Mouse (Mus musculus): ENCODE results near the gene Rph3al.

The Rph3al gene

DNA sequence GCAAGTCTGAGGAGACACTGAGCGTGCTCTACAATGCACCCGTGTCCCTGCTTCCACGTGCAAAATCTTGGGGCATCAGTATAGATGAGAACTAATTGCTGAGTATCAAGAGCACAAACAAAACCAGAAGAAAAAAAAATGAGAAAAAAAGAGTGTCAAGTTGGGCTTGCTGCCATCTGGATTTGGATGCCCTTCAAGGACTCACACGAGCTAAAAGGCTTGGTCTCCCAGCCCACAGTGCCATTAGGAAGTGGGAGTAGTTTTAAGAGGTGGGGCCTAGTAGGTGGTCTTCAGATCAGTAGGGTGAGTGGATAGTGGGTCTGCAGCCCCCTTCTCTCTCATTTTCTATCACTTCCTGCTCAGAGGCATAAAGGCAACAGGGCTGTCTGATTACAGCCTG, 75.8 kb downstream of the Rph3al start:
- DNase-seq (ENCODE audit: low spot score in 2 of 2) = no peak

DNA sequence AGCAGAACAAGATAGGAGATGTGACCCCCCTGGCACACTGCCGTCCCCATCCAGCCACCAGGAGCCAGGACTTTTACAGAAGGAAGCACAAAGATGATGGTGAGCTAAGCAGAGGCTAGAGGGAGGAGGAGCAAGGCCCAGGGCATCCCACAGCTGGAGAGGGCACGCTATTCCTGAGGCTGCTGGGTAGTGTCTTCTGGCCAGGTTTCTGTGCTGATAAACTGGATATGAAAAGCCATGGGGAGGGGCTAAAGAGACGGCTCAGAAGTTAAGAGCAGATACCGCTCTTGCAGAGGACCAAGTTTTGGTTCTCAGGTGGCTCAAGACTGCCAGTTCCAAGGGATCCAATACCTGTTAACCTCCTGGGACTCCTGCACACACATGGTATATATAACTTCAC, 76.6 kb downstream of the Rph3al start:
- DNase-seq (ENCODE audit: low spot score in 2 of 2) = no peak

DNA sequence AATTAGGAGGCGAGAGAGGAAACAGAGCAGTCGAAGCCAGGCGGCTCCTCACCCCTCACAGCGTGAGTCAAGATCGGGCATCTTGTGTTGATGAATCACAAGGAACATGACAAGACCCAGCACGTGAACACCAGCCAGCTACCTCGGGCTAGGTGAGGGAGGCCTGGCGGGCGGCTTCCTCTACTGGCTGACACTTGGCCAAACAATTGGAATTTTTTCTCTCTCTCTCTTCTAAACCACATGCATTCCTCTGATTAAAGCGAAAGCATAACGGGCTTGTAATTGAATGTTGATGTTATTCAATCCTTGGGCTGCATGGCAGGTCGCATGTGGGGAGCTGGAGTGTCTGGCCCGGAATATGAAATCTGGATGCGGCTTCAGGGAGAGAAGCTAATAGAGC, 77.0 kb downstream of the Rph3al start:
- no peak for DNase-seq (ENCODE audit: low spot score in 2 of 2)

DNA sequence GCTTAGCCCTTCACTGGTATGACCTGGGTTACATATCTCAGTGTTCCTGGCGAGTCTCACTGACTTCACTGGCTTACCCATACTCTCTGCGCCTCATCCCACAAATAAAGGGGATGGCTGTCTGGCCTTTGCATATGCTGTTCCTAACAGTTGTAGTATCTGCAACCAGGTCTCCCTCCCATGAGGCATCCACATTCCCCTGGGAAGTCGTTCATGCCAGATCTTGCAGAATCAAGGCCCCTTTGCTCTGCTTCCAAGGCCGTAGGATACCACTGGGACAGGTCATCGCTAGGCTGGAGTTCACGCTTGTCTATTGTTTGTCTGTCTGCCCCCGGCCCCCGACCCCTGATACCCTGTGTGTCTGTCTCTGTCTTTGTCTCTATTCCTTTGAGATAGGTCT, 78.8 kb downstream of the Rph3al start:
- DNase-seq (ENCODE audit: low spot score in 2 of 2) = no peak

DNA sequence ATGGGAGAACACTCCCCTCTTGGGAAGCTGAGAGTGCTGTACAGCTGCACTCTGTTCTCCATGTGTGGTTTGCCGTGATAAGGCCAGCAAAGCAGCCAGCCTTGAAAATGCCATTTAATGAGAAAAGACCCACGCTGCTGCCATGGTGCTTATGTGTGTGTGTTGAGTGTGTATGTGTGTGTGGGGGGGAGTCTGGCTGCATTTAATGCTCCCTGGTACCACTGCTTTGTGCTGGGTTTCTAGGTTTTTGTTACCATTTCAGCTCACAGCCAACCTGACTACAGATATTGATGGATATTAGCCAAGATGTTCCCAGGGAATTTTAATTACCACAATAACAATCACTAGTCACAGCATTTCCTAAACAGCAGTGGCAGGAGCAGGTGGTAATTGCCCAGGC, 79.3 kb downstream of the Rph3al start:
- DNase-seq (ENCODE audit: low spot score in 2 of 2) = no peak

DNA sequence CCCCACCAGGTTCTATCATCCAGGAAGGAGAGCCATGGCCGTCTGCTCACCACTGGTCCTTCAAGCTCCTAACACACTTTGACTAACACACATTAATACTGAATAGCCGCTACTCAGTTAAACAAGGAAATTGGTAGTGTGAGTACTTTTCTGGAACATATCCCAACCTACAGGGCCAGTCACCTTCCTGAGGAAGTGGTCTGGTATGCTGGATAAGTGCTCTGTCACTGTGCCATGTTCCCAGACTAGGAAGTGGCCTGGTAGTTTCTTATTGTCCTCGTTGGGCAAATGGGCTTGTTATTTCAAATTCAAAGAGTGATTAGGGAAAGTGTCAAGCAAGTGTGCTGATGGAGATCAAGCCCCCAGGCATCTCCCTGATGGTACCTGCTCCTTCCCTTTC, 80.4 kb downstream of the Rph3al start:
- DNase-seq (ENCODE audit: low spot score in 2 of 2) = no peak

DNA sequence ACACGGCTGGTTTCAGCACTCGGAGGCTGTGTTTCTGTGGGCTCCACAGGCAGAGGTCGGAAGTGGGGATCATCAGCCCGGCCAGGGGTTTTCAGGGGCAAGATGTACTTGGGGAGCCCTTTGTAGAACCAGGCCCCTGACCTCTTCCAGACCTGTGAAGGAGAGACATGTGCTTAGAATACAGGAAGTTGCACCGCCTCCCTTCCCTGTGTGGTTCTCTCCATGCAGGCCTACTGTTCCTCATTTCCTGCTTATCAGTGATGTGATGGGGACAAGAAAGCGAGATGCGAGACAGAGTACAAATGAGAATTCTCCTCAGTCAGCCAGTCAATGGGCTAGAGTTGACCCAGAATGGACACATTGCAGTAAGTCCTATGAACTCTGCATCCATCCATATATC, 83.9 kb downstream of the Rph3al start:
- no peak for DNase-seq (ENCODE audit: low spot score in 2 of 2)

DNA sequence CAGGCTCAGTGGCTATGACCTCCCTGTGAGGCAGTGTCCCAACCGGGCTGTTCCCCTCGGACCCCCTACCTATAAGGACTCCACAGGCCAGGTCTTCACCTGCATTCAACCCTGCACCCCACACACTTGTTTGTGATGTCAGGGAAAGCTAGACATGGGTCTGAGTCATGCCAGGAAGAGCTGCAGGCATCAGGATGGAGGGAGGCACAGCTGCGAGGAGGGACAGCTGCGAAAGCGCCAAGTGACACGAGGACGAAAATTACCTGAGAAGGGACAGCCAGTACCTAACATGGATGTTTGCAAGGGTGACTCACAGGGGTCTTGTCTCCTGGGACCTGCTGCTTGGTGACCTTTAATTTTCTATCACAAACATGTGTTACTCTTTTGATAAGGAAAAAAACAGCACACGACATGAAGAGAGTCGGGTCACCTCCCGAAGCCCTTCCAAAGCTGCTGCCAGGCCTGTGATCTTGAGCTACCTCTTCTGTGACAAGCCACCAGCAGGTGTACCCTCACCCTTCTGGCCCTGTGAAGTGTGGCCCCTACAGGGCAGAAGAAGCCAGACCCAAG, 85.1 kb downstream of the Rph3al start:
- no peak for DNase-seq (ENCODE audit: low spot score in 2 of 2)

DNA sequence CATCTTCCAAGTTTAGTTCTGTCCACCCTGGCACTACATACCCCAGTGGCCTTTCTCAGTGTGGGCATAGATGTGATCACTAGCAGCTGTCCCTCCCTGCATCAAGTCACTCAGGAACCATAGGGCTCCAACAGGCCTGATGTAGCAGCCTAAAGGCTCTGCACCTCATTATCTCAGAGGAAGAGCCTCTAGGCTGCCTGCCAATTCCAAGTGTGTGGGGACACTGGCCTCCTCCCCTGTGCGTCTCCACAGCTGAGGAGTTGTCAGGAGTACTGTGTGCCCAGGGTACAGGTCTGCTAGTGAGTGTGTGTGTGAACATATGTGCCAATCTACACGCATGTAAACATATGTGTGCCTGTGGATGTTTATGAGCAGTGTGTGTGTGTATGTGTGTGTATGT, 85.7 kb downstream of the Rph3al start:
- DNase-seq (ENCODE audit: low spot score in 2 of 2) = no peak

DNA sequence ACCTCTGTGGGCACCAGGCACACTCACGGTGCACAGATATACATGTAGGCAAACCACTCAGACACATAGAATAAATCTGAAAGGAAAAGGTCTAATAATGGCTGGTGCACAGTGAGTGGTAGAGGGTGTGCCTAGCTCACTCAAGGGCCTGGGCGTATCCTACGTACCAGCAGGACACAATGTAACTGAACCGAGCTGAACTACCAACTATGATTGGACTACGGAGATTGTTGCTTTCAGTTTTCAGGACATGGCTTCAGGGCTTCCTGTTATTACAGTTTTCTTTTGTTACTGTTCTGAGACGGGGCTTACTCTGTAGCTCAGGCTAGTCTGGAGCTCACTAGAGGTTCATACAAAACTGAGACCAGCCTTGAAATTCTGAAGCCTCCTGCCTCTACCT, 88.7 kb downstream of the Rph3al start:
- DNase-seq (ENCODE audit: low spot score in 2 of 2) = no peak

DNA sequence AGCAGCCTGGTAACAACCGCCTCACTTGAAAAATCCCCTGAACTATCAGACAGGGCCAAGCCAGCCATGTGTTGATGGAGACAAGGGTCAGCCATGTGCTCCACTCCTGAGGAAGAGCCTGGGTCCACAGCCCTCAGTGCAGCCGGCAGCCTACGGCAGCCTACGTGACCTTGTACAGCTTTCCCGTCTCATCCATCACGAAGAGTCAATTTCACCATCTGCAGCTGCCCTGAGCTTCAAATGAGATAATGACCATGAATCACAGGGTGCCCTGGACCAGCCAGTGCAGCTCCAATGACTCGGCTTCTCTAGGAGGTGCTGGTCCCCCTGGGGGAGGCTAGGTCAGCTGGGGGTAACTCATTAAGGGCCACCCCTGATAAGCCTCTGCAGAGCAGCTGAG, 91.6 kb downstream of the Rph3al start:
- no peak for DNase-seq (ENCODE audit: low spot score in 2 of 2)

DNA sequence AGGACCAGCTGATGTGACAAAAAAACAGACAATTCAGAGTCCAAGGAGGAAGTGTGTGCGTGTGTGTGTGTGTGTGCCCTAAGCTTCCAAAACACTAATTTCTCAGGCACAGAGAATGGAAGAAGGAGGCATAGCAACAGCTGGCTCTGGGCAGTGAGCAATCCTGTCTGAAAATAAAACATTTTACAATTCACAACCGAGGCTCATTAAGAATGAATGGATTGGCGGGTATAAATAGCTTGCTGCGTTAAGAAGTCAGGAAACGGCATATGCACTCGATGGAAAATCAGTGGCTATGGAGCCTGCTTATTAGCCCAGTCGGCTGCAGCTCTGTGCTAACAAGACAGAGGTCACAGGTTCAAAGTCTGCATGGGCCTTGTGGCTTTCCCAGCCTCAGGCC, 92.6 kb downstream of the Rph3al start:
- no peak for DNase-seq (ENCODE audit: low spot score in 2 of 2)

DNA sequence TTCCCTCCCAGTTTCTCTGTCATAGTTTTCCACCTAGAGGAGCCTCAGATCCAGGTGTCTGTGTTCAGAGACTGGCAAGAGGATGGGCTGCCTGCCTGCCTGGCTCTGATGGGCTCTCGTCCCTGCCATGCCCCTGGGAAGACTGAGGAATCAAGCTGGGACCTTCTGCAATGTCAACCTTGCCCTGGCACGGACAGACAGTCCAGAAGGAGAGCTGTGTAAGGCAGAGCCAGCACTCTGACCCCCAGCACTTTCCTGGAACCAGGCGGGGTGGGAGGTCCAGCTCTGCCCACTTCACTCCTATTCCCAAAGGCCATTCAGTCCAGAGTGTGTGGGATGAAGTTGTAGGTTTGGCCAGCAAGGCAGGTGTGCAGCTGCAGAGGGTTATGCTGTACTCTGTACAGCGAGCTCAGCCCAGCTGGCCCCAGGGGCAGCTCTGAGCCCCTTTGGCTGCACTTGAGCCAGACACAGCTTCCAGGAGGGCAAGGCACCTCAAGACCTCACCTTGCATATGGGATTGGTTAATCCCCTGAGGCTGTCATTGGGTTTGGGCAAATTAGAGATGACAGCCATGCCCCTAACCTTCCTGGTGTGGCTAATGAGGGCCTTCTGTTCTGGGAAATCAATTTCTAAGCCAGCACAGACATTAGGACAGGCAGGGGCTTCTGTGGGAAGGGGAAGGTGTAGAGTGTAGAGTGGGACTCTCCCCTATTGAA, 95.2 kb downstream of the Rph3al start:
- no peak for DNase-seq (ENCODE audit: low spot score in 2 of 2)

DNA sequence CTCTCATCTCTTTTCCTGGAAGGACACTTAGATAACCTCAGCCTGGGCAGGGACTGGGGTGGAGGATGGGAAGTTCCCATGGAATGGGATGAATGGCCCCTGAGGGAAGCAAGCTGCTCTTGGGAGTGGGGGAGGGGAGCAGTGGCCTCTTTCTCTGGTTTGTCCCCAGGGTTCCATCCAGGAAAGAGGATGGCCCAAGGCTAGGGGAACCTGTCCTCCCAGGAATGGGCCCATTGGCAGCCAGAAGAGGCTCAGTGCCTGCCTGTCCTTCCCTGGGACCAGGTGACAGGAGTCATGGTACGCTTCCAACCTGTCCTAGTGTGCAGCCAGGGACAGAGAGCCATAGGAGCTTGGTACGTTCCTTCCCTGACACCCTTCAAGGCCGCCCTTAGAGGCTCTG, 96.7 kb downstream of the Rph3al start:
- no peak for DNase-seq (ENCODE audit: low spot score in 2 of 2)

DNA sequence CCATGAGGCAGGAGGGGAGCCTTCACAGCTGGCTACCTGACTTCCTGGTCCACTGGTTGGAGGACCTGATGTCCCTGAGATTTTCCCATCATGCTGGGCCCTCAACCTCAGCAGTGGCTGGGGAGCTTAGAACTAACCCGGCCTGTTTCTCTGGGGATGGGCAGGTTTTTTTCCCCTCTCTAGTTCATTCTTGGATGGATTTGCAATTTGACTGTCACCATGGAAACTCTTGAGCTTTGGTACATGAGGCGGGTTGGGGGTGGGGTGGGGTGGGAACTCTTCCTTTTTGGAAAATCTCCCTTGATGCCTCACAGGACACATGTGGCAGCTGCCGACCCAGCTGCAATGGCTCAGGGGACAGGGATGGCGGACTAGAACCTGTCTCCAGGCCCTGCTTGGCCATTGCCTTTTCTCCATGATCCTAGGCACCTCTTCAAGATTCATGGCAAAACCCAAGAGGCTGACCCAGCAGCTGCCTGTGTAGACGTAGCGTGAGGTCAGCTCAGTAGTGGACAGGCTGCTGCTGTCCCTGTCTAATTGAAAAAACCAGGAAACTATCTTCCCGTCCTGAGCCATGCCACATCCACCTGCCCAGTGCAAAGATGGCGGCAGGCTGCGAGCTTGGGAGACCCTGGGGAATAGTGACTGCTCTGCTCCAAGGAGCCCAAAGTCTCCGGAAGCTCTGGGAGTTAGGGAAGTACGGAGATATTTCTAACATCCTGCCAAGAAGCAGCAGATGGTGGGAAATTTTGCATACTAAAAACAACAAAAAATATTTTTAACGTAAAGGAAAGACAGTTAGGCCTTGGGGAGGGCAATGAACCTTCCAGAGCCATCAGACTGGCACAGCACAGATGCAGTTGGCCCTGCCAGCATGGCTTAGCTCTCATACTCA, 98.4 kb downstream of the Rph3al start:
- DNase-seq (ENCODE audit: low spot score in 2 of 2) = no peak

DNA sequence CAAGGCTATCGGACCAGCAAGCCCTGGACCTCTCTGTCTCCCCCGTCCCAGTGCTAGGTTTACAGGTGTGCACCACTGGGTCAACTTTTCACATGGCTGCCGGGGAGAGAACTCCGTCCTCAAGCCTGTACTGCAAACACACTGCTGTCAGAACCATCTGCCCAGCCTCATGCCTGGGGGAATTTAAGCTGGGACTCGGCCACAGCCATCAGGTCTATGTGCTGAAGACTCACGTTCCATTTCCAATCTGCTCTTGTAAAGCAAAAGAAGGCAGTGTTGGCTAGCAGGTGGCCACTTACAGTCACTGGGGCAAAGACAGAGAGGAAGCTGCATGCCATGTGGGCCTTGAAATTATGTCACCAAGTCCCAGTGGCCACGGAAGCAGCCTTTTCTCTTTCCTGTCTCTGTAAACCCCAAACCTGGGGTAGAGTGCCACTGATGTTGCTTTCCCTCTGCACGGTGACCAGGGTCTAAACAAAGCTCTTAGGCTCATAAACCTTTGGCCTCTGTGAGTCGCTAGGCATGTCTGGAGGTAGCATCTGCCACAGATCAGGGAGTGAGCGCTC, 99.3 kb downstream of the Rph3al start:
- no peak for DNase-seq (ENCODE audit: low spot score in 2 of 2)

DNA sequence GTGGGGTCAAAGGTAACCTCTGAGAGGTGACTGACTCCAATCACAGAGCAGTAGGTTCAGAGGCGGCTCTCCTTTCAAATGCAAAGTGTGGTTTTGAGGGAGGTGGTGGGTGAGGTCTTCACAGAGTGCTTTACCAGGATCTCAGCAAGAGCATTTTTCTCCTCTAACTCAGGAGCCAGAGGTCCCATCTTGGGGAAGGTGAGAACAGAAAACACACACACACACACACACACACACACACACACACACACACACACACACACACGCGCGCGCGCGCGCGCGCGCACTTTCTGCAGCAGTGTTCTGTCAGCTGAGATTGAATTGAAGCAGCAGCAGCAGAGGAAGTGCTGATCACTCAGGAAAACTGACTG, 102.0 kb downstream of the Rph3al start:
- no peak for DNase-seq (ENCODE audit: low spot score in 2 of 2)

DNA sequence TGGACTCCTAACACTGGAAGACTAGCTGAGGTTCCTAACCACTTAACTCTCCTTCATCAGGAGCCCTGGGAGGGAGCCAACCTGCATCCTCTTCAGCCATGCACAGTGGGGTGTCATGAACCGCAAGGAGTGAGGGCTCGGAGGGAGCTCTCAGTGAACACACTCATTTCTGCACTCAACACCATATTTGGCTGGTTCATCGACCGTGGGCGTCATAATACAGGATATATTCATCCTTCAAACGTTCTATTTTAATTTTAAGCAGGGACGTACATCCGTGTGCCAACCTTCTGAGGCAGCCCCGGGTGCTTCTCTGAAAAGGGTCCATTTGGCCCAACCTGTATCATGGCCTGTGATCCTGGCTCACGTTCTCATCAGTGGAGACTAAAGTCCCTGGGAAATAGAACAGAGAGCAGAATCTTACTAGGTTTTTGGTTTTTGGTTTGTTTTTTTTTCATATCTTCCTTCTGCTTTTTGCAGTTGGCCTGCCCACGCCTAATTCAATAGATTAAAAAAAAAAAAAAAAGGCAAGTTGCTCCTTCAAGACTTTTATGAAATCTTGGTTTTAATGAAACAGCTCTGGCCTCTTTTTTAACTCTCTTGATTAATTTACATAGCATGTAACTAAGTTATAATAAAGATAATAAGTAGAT, 102.5 kb downstream of the Rph3al start:
- DNase-seq (ENCODE audit: low spot score in 2 of 2) = no peak

DNA sequence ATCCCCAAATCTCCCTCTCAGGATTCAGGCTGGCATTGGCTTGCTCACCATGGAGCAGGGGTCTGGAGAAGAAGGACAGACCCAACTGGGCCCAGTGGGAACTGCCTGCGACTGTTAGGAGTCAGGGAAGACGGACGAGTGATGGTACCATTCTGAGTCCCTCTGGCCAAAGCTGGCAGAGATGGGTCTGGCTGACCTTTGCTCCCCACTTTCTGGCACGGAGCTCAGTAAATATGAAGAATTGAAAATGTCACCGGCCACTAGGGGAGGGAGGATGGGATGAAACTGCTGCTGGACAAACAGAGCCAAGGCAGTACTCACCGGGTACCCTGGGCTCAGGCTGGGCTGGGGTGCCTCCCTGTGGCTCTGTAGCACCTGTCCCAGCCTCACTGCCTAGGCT, 105.1 kb downstream of the Rph3al start:
- no peak for DNase-seq (ENCODE audit: low spot score in 2 of 2)

DNA sequence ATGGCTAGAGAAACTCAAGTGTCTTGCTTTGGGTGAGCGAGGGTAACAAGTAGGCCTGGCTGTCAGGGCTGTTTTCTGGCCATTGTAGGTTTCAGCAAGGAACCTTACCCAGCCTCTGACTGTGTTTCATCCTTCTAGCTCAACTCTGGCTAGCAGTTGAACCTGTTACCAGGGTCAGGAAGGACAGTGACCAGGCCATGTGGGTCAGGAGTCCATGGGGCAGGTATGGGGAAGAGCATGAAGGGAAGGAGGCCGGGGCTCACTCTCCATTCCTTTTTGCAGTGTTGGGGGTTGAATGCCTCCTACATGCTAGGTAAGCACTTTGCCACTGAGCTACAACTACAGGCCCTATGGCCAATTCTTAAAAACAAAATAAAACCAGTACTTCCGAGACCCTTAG, 107.8 kb downstream of the Rph3al start:
- DNase-seq (ENCODE audit: low spot score in 2 of 2) = no peak

DNA sequence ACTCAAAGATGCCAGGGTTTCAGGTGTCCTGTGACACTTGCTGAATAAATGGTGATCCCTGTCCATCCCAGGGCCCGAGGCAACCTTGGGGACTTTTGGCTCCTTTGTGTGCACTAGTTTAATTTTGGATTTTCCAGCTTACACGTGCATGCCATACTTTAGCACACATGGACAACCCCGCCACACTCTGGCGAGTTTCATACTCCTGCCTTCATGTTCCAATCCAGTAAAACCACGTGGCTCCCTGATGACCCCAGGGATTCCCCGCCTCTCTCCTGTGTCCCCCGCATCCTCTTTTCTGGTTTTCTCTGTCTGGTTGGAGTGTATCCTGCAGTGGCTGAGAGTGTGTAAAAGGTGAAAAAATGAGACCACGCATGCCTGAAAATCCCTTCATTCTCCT, 110.8 kb downstream of the Rph3al start:
- no peak for DNase-seq (ENCODE audit: low spot score in 2 of 2)

DNA sequence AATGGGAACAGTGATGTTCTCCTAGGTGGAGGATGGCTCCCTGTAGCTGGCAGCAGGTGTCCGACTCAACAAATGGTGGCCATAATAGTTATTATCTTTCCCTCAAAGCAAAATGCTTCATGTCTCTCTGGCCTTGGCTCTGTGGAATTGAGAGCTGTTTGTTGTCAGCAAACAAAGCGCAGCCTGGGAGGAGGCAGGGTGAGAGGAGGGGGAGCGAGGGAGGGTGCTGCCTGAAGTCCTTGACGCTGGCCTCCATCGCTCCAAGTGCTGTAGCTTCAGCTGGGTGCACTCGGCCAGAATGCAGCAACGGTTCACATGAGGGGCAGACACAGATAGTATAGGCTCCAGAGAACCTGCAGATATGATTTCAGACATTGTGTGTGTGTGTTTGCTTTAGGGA, 114.7 kb downstream of the Rph3al start:
- DNase-seq (ENCODE audit: low spot score in 2 of 2) = no peak
